Mouse (Mus musculus) midbrain, embryonic 12.5 days (tissue): Measurements from ENCODE around the gene Eif3k. TPM values are rescaled to one million over a fixed set of nuclear protein-coding genes. Genes with fewer than 3 reads are reported as not detected.
A peak's percentile ranks its signal among the peaks of the same experiment; 100 is the strongest.

Experiments used
- ATAC-seq: fragments of 200-750 bp; cut with Nextera tagmentation; 2 replicates; pipeline ENCODE4 v1.8.0; 2017; ENCODE audit warnings: low read depth, moderate TSS enrichment, moderate library complexity; ENCODE audit not compliant: low FRiP score
- H3K27ac ChIP-seq: fragments of 300-500 bp; sonication (generic); replicated peaks from 2 replicates; pipeline ENCODE4 v1.5.1; 2016; ENCODE audit warnings: mild to moderate bottlenecking
- H3K27me3 ChIP-seq: fragments of 300-500 bp; sonication (generic); 2 replicates; pipeline ENCODE4 v1.6.1; 2016; ENCODE audit warnings: mild to moderate bottlenecking
- H3K36me3 ChIP-seq: fragments of 300-500 bp; sonication (generic); 2 replicates; pipeline ENCODE4 v1.6.1; 2016
- H3K4me1 ChIP-seq: fragments of 300-500 bp; sonication (generic); 2 replicates; pipeline ENCODE4 v1.6.1; 2016
- H3K4me2 ChIP-seq: fragments of 300-500 bp; sonication (generic); replicated peaks from 2 replicates; pipeline ENCODE4 v1.6.1; 2016; ENCODE audit warnings: mild to moderate bottlenecking, moderate library complexity
- H3K4me3 ChIP-seq: fragments of 300-500 bp; sonication (generic); 2 replicates; pipeline ENCODE4 v1.5.1; 2016; ENCODE audit warnings: mild to moderate bottlenecking
- H3K9ac ChIP-seq: fragments of 300-500 bp; sonication (generic); replicated peaks from 2 replicates; pipeline ENCODE4 v1.6.1; 2016; ENCODE audit warnings: mild to moderate bottlenecking, moderate library complexity
- H3K9me3 ChIP-seq: fragments of 300-500 bp; sonication (generic); 2 replicates; pipeline ENCODE4 v1.6.1; 2016; ENCODE audit warnings: mild to moderate bottlenecking
- WGBS: fragments of 180-500 bp; shearing (Covaris S2); methylation state at CpG from one replicate; pipeline ENCODE4 v1.1.7; 2016; 5-methylcytosine and 5-hydroxymethylcytosine counted together
- polyA plus RNA-seq: library from polyadenylated mRNA; unstranded; fragments of >200 nt; fragmentation: Nextera tagmentation; extraction: Ambion mirVana; gene quantifications from 2 replicates; pipeline ENCODE4 v1.2.1, GENCODE M21; 2016

Eif3k gene
- polyA plus RNA-seq, 1 experiment from 2014 or later: 335 TPM

GRCm38 (mm10) chr7:28954773-28955172 is 26.9 kb downstream of the Eif3k start:
- H3K9me3 ChIP-seq: no peaks in the 10 kb centered on the region
- no peak overlapping the region for H3K27ac ChIP-seq
- no peaks in the 10 kb centered on the region for H3K27me3 ChIP-seq
- H3K4me2 ChIP-seq: no peak overlapping the region
- no peak overlapping the region for H3K4me3 ChIP-seq
- H3K36me3 ChIP-seq: no peaks in the 10 kb centered on the region
- no peak overlapping the region for H3K9ac ChIP-seq
- ATAC-seq: no peak
- 78% methylated on average over 4 of the region's 4 CpGs for WGBS
- H3K4me1 ChIP-seq: peaks cover 47% of the 10 kb centered on the region

GRCm38 (mm10) chr7:28953476-28954376 is 27.9 kb downstream of the Eif3k start:
- H3K4me3 ChIP-seq: no peak overlapping the region
- H3K27ac ChIP-seq: peak overlapping the region; percentile 73
- no peaks in the 10 kb centered on the region for H3K27me3 ChIP-seq
- peak overlapping the region; percentile 21 for H3K4me2 ChIP-seq
- WGBS: 4% methylated on average over 2 of the region's 2 CpGs
- peaks cover 41% of the 10 kb centered on the region for H3K4me1 ChIP-seq
- no peaks in the 10 kb centered on the region for H3K9me3 ChIP-seq
- peak; percentile 74; the same call in 1 of the 2 replicates for ATAC-seq
- 0 out of 2 replicates have a peak overlapping the region, but pooled peaks have one; percentile 15 for H3K9ac ChIP-seq
- no peaks in the 10 kb centered on the region; the same call in 1 of the 2 replicates for H3K36me3 ChIP-seq

- Histone ChIP-seq H3K9me3 (no peaks in the 10 kb centered on the region), H3K4me3 (no peak overlapping the region), H3K4me2 (no peak overlapping the region), H3K9ac (no peak overlapping the region), H3K36me3 (no peaks in the 10 kb centered on the region; the same call in 1 of the 2 replicates), H3K27me3 (no peaks in the 10 kb centered on the region), H3K27ac (peak overlapping the region; percentile 73), H3K4me1 (peaks cover 38% of the 10 kb centered on the region)
- WGBS: 33% methylated on average over 3 of the region's 3 CpGs
- no peak for ATAC-seq
Observed at GRCm38 (mm10) chr7:28952786-28953185, 28.9 kb downstream of the Eif3k start.

GRCm38 (mm10) chr7:28951764-28952163 is 29.9 kb downstream of the Eif3k start:
- Histone ChIP-seq H3K4me1 (peaks cover 44% of the 10 kb centered on the region), H3K27me3 (no peaks in the 10 kb centered on the region), H3K27ac (no peak overlapping the region), H3K9me3 (no peaks in the 10 kb centered on the region), H3K4me2 (no peak overlapping the region), H3K4me3 (no peak overlapping the region), H3K9ac (no peak overlapping the region), H3K36me3 (no peaks in the 10 kb centered on the region; the same call in 1 of the 2 replicates)
- 90% methylated on average over 2 of the region's 2 CpGs for WGBS
- no peak for ATAC-seq

GRCm38 (mm10) chr7:28950346-28951037 is 31.2 kb downstream of the Eif3k start:
- Histone ChIP-seq H3K27me3 (no peaks in the 10 kb centered on the region), H3K4me2 (no peak overlapping the region), H3K9ac (no peak overlapping the region), H3K36me3 (no peaks in the 10 kb centered on the region; the same call in 1 of the 2 replicates), H3K9me3 (no peaks in the 10 kb centered on the region), H3K4me3 (no peak overlapping the region), H3K27ac (no peak overlapping the region), H3K4me1 (peaks cover 54% of the 10 kb centered on the region)
- ATAC-seq: no peak
- 93% methylated on average over 10 of the region's 10 CpGs for WGBS

- Histone ChIP-seq H3K4me2 (no peak overlapping the region), H3K27ac (no peak overlapping the region)
- WGBS: 89% methylated on average over 2 of the region's 2 CpGs
Observed at GRCm38 (mm10) chr7:28949298-28949697, 32.4 kb downstream of the Eif3k start.

GRCm38 (mm10) chr7:28948746-28949145 is 32.9 kb downstream of the Eif3k start:
- ATAC-seq: no peak
- no peak overlapping the region for H3K4me2 ChIP-seq
- 90% methylated on average over 7 of the region's 7 CpGs for WGBS
- H3K9me3 ChIP-seq: no peaks in the 10 kb centered on the region
- H3K4me3 ChIP-seq: no peak overlapping the region
- H3K9ac ChIP-seq: no peak overlapping the region
- H3K27ac ChIP-seq: no peak overlapping the region
- H3K36me3 ChIP-seq: no peaks in the 10 kb centered on the region; the same call in 1 of the 2 replicates
- peaks cover 50% of the 10 kb centered on the region for H3K4me1 ChIP-seq
- no peaks in the 10 kb centered on the region for H3K27me3 ChIP-seq

More at GRCm38 (mm10) chr7:28949298-28949697, 32.4 kb downstream of the Eif3k start:
- no peaks in the 10 kb centered on the region; the same call in 1 of the 2 replicates for H3K36me3 ChIP-seq
- no peak for ATAC-seq
- no peak overlapping the region for H3K9ac ChIP-seq
- H3K4me1 ChIP-seq: peaks cover 54% of the 10 kb centered on the region
- H3K27me3 ChIP-seq: no peaks in the 10 kb centered on the region
- no peaks in the 10 kb centered on the region for H3K9me3 ChIP-seq
- no peak overlapping the region for H3K4me3 ChIP-seq

- H3K36me3 ChIP-seq: peaks cover 3% of the 10 kb centered on the region; the same call in 1 of the 2 replicates
- WGBS: 64% methylated on average over 1 of the region's 1 CpGs
- no peak for ATAC-seq
- H3K27me3 ChIP-seq: no peaks in the 10 kb centered on the region
- no peak overlapping the region for H3K4me2 ChIP-seq
- peaks cover 35% of the 10 kb centered on the region for H3K4me1 ChIP-seq
- H3K27ac ChIP-seq: 0 out of 2 replicates have a peak overlapping the region, but pooled peaks have one; percentile 35
- no peak overlapping the region for H3K9ac ChIP-seq
- H3K9me3 ChIP-seq: no peaks in the 10 kb centered on the region
- H3K4me3 ChIP-seq: no peak overlapping the region
Observed at GRCm38 (mm10) chr7:28946271-28946610, 35.4 kb downstream of the Eif3k start.

- WGBS: 48% methylated on average over 10 of the region's 10 CpGs
- Histone ChIP-seq H3K36me3 (peaks cover 3% of the 10 kb centered on the region; the same call in 1 of the 2 replicates), H3K4me2 (no peak overlapping the region), H3K27ac (0 out of 2 replicates have a peak overlapping the region, but pooled peaks have one; percentile 39), H3K9ac (no peak overlapping the region), H3K4me3 (no peak overlapping the region), H3K4me1 (peaks cover 35% of the 10 kb centered on the region), H3K9me3 (no peaks in the 10 kb centered on the region), H3K27me3 (no peaks in the 10 kb centered on the region)
- ATAC-seq: no peak
Observed at GRCm38 (mm10) chr7:28945416-28946270, 36.0 kb downstream of the Eif3k start.

- Histone ChIP-seq H3K9me3 (no peaks in the 10 kb centered on the region), H3K4me3 (no peak overlapping the region), H3K4me1 (peaks cover 35% of the 10 kb centered on the region), H3K9ac (no peak overlapping the region), H3K4me2 (no peak overlapping the region), H3K27me3 (no peaks in the 10 kb centered on the region), H3K27ac (0 out of 2 replicates have a peak overlapping the region, but pooled peaks have one; percentile 39), H3K36me3 (peaks cover 3% of the 10 kb centered on the region; the same call in 1 of the 2 replicates)
- ATAC-seq: no peak
- WGBS: 55% methylated on average over 6 of the region's 6 CpGs
Observed at GRCm38 (mm10) chr7:28944756-28945415, 36.8 kb downstream of the Eif3k start.
